Mouse (Mus musculus): ENCODE measurements around the gene Ddx11. TPM values are rescaled to one million over a fixed set of nuclear protein-coding genes. Genes with fewer than 3 reads are reported as not detected.
"Not testable (repeated sequence)": the region's sequence is repeated elsewhere in the genome, so short reads cannot be mapped to it uniquely, and the experiment has no call there.

Ddx11 gene
- polyA plus RNA-seq, 1 experiment from 2014 or later, result 4.9 TPM

DNA sequence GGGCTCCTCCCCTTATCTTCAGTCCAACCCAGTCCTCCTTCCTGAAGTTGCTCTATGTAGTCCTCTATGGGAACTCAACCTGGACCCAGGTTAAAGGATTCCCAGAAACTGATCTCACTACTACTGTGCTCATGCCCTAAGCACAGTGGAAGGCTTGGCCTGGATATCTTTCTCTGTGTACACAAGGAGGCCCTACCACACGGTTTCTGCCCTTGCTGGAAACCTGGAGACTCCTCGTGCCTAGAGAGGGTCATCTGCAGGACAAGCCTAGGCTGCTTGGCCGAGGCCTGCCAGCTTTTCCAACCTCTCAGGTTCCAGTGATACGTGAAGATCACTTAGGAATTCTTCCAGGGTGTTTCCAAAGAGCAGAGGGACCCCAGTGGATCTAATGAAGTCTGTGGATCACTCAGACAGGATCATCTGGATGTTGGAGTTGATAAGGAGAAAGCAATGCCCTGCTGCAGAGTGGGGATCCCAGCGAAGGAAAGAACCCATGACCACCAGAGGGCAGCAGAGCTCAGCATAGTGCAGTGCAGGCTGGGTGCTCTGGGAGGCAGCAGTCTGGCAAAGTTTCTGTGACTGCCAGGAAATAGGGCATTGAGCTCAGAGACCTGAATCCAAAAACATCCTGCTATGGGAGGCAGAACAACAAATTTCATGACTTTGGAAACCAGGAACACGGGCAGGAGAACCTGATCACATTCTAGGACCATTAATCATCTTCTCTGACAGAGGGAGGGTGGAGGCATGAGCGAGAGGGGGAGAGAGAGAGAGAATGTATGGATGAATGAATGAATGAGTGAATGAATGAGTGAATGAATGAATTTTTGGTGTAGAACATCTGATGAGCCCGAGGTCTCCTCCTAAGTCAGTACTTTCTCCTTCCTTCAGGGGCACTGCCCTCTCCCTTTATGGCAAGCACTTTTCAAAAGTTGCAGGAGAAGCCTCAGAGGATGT is 29.7 kb downstream of the Ddx11 start:
- not testable (repeated sequence) for H3K79me2 ChIP-seq (ENCODE audit: inconsistent target); H3K27ac ChIP-seq; H3K4me3 ChIP-seq (ENCODE audit: inconsistent target)
- peaks cover 15% of the 10 kb centered on the region for H3K36me3 ChIP-seq (ENCODE audit: inconsistent target)
- WGBS (ENCODE audit: missing documents), result 70% methylated on average over 2 of the region's 8 CpGs

DNA sequence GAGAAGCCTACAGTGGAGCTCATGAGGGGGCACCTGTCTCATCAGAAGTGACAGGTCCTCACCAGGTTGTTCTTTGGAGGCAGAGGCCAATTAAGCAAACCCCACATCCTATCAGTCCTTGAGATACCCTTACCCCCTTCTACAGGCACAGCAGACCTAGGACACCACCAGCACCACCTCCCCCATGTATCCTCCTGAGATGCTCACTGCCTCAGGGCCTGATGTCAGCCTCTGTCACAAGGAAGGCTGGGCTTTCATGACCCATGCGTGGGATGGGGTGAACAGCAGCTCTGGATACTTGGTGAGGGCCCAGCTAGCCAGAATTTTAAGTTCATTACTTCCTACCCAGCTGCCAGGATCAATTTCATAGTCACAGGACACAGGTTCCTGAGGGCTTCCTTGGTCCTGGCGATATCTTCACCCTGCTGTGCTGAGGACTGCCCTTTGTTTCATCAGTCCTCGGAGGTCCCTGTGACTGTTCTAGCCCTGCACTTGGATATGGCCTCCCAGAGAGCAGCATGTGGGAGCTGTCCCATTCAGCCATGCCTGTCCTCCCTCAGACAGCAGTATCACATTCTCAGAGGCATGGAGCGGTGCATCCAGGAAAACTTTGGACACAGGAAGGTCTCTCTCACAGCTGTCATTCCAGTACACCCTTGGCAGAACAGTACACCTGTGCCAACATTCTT is 30.6 kb downstream of the Ddx11 start:
- 92% methylated on average over 4 of the region's 4 CpGs for WGBS (ENCODE audit: missing documents)
- H3K79me2 ChIP-seq (ENCODE audit: inconsistent target); H3K27ac ChIP-seq; H3K4me3 ChIP-seq (ENCODE audit: inconsistent target): not testable (repeated sequence)
- peaks cover 15% of the 10 kb centered on the region for H3K36me3 ChIP-seq (ENCODE audit: inconsistent target)

DNA sequence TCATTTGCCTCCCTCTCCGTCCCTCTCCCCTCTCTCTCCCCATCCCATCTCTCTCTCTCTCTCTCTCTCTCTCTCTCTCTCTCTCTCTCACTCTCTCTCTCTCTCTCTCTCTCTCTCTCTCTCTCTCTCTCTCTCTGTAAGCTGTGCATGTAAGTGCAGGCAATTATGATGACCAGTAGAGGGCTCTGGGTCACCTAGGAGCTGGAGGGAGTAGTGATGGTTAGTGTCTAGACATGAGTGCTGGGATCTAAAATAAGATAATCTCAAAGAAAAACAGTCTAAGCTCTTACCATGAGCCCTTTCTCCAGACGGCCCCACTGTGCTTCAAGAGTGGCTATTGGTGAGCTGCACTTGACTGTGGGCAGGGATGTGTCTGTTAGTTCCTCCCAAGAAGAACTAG is 31.6 kb downstream of the Ddx11 start:
- Histone ChIP-seq H3K79me2 (ENCODE audit: inconsistent target) (no peaks in the 10 kb centered on the region), H3K36me3 (ENCODE audit: inconsistent target) (peaks cover 15% of the 10 kb centered on the region), H3K4me3 (ENCODE audit: inconsistent target) (no peak overlapping the region), H3K27ac (no peak overlapping the region)
- 92% methylated on average over 1 of the region's 2 CpGs for WGBS (ENCODE audit: missing documents)

DNA sequence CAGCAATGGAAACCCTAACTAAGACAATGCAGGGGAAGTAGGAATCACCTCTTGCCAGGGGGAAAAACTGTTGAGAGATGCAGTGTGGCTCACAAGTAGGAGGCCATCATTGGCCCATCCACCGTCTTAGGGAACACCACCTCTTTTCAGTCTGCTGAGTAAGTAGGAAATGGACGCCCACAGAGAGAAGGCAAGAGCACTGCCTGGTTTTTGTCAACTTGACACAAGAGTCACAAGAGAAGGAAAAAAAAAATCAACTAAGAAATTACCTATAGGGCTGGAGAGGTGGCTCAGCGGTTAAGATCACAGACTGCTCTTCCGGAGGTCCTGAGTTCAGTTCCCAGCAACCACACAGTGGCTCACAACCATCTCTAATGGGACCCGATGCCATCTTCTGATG is 35.0 kb downstream of the Ddx11 start:
- no peak overlapping the region for H3K27ac ChIP-seq
- WGBS (ENCODE audit: missing documents), result 96% methylated on average over 5 of the region's 5 CpGs

DNA sequence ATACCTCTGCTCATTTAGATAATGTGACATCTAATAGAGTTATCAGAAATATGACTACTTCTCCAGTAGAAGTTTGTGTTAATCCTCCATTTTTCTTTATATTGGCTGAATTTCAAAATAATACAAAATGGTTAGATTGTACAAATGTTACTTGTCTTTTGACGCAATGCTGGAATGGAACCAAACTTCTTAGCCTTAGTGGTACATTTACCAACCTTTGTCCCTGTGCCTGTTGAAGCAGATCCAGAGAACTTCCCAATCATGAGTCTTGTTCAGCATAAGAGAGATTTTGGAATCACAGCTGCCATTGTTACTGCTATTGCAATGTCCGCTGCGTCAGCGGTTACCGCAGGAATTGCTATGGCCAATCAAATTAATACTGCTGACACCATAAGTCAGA is 43.8 kb downstream of the Ddx11 start:
- H3K27ac ChIP-seq; H3K79me2 ChIP-seq (ENCODE audit: inconsistent target); H3K36me3 ChIP-seq (ENCODE audit: inconsistent target); H3K4me3 ChIP-seq (ENCODE audit: inconsistent target): not testable (repeated sequence)
- WGBS (ENCODE audit: missing documents), result 98% methylated on average over 5 of the region's 5 CpGs

More for the DNA sequence above, 35.0 kb downstream of the Ddx11 start:
- Histone ChIP-seq H3K4me3 (ENCODE audit: inconsistent target) (no peak overlapping the region), H3K36me3 (ENCODE audit: inconsistent target) (no peaks in the 10 kb centered on the region), H3K79me2 (ENCODE audit: inconsistent target) (no peaks in the 10 kb centered on the region)

DNA sequence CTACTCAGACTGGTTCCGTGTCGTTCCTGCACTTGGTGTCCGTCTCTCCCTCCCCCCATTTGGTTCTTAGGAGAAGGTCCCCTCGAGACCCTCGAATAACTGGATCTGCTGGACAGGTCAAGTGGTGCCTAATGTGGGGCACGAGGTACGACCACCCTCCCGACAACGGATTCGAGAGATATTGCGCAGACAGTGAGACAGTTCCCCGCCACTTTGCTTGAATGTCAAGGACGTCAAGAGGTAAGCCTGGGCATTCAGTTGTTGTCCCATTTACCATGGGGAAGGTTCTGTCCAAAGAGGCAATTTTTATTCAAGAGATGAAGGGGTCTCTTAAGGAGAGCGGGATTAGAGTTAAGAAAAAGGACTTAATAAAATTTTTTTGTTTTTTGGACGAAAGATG is 47.7 kb downstream of the Ddx11 start:
- H3K79me2 ChIP-seq (ENCODE audit: inconsistent target); H3K36me3 ChIP-seq (ENCODE audit: inconsistent target); H3K27ac ChIP-seq; H3K4me3 ChIP-seq (ENCODE audit: inconsistent target): not testable (repeated sequence)
- 95% methylated on average over 13 of the region's 15 CpGs for WGBS (ENCODE audit: missing documents)

DNA sequence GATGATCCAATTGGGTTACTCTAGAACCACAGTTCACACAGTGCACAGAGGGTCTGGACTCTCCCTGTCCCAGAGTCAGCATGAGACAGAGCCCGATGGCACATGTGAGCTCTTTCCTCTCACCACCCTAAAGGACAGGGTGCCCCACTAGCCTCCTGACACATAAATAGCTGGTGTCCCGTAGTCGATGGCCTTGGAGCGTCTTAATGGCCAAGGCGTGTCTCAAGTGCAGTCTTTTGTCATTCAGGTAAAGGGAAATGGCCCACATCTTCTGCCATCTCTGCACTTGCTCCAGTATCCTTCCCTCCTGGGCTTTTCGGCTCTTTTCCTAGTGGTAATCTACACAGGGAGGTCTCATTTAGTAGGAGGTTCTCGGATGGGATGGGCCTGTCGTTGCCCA is 67.3 kb downstream of the Ddx11 start:
- H3K79me2 ChIP-seq (ENCODE audit: inconsistent target), result no peaks in the 10 kb centered on the region
- 90% methylated on average over 8 of the region's 8 CpGs for whole genome bisulfite sequencing (ENCODE audit: missing documents)
- H3K27ac ChIP-seq, result no peak overlapping the region
- no peak overlapping the region for H3K4me3 ChIP-seq (ENCODE audit: inconsistent target)
- H3K36me3 ChIP-seq (ENCODE audit: inconsistent target), result no peaks in the 10 kb centered on the region

DNA sequence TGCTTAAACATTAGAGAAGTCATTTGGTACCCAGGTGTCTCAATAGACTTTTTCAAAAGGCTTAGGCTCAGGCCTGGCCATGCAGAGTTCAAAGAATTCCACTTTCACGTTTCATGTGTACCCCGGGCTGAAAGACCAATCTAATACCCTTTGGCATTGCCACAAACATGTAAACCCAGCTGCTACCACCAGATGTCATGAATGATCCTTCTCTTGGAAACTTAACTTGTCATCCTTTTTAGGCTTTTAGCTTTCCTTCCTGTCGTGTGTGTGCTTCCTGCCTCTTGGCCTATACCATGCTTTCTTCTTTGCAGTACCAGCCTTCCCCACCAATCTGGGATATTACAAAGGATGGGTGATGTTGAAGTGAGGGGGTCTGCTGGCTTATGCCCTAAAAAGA is 73.7 kb downstream of the Ddx11 start:
- Histone ChIP-seq H3K4me3 (ENCODE audit: inconsistent target) (no peak overlapping the region), H3K36me3 (ENCODE audit: inconsistent target) (no peaks in the 10 kb centered on the region), H3K27ac (no peak overlapping the region), H3K79me2 (ENCODE audit: inconsistent target) (no peaks in the 10 kb centered on the region)
- 37% methylated on average over 3 of the region's 3 CpGs for WGBS (ENCODE audit: missing documents)

Other genes with a start within 250 kb of the Ddx11 start
- gene Ralbp1, start 237.7 kb upstream of the Ddx11 start, polyA plus RNA-seq (2018), result 47.4 to 62.0 TPM (median 60.7 TPM) in 3 replicates
- 11.3 to 23.0 TPM (median 16.7 TPM) in 3 replicates for gene Twsg1, start 172.3 kb upstream of the Ddx11 start, polyA plus RNA-seq (2018)
- 20.0 to 74.7 TPM (median 35.6 TPM) in 3 replicates for gene Ankrd12, start 46.4 kb upstream of the Ddx11 start, polyA plus RNA-seq (2018)
- gene Ndufv2, start 22.0 kb upstream of the Ddx11 start, polyA plus RNA-seq (2018), result 79.4 to 113 TPM (median 93.9 TPM) in 3 replicates
- gene Washc1, start 12.0 kb upstream of the Ddx11 start, polyA plus RNA-seq (2018), result 40.0 to 48.3 TPM (median 46.1 TPM) in 3 replicates

All from macrophage (primary cell).